Mouse (Mus musculus) liver, embryonic 11.5 days (tissue): ENCODE data around the gene Kcnc1. TPM values are rescaled to one million over a fixed set of nuclear protein-coding genes. Genes with fewer than 3 reads are reported as not detected.

Experiments
- ATAC-seq: fragments of 200-750 bp; cut with Nextera tagmentation; replicated peaks from 2 replicates; pipeline ENCODE4 v1.8.0; 2017; ENCODE audit warnings: moderate number of reproducible peaks, mild to moderate bottlenecking, moderate TSS enrichment, moderate library complexity; ENCODE audit not compliant: low FRiP score
- DNase-seq: peaks from one replicate; pipeline ENCODE4 v3.0.0-alpha.2; 2017; ENCODE audit warnings: low spot score
- H3K27ac ChIP-seq: fragments of 300-500 bp; sonication (generic); 2 replicates; pipeline ENCODE4 v1.5.1; 2014; ENCODE audit warnings: mild to moderate bottlenecking, low read depth, low read length, control low read depth
- H3K27me3 ChIP-seq: fragments of 300-500 bp; sonication (generic); replicated peaks from 2 replicates; pipeline ENCODE4 v1.6.1; 2014; ENCODE audit warnings: low read length, mixed read lengths; ENCODE audit not compliant: control insufficient read depth, insufficient read depth
- H3K36me3 ChIP-seq: fragments of 300-500 bp; sonication (generic); 2 replicates; pipeline ENCODE4 v1.6.1; 2014; ENCODE audit warnings: mild to moderate bottlenecking, low read length, moderate library complexity, mixed read lengths; ENCODE audit not compliant: control insufficient read depth, insufficient read depth
- H3K4me1 ChIP-seq: fragments of 300-500 bp; sonication (generic); replicated peaks from 2 replicates; pipeline ENCODE4 v1.6.1; 2014; ENCODE audit warnings: low read length, mixed read lengths; ENCODE audit not compliant: control insufficient read depth, insufficient read depth
- H3K4me2 ChIP-seq: fragments of 300-500 bp; sonication (generic); 2 replicates; pipeline ENCODE4 v1.6.1; 2014; ENCODE audit warnings: mild to moderate bottlenecking, control low read depth, moderate library complexity
- H3K4me3 ChIP-seq: fragments of 300-500 bp; sonication (generic); 2 replicates; pipeline ENCODE4 v1.5.1; 2014; ENCODE audit warnings: low read depth, low read length, control low read depth
- H3K9ac ChIP-seq: fragments of 300-500 bp; sonication (generic); 2 replicates; pipeline ENCODE4 v1.6.1; 2014; ENCODE audit warnings: low read depth, low read length, control low read depth
- H3K9me3 ChIP-seq: fragments of 300-500 bp; sonication (generic); 2 replicates; pipeline ENCODE4 v1.6.1; 2016; ENCODE audit warnings: low read length, inconsistent platforms, mixed read lengths; ENCODE audit not compliant: control insufficient read depth
- whole genome bisulfite sequencing: fragments of 180-500 bp; shearing (Covaris S2); extraction: QIAGEN DNeasy Blood & Tissue Kit; methylation state at CpG from one replicate; pipeline ENCODE4 v1.1.7; 2014; 5-methylcytosine and 5-hydroxymethylcytosine counted together
- polyA plus RNA-seq: library from polyadenylated mRNA; unstranded; fragments of >200 nt; fragmentation: Nextera tagmentation; extraction: Ambion mirVana; gene quantifications from 2 replicates; pipeline ENCODE4 v1.2.1, GENCODE M21; 2014

Kcnc1 gene
- polyA plus RNA-seq, 1 experiment from 2014 or later, result 0.32 TPM

DNA sequence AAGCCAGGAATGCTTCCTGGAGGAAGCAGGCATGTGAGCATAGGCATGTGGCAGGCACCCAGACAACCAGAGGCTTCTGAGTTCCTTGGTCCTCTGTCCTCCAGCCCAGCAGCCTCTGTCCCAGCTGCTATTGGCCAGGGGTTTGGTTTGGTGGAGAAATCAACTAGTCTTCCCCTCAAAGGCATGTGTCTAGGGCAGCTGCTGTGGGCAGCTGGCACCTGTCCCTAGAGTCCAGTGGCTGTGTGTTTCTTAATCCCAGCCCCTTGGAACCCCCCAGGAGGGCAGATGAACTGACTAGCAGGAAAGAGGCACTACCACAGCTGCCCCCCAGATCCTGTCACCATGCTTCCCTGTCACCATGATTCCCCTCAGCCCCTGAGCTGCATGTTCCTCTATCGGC, 30.5 kb upstream of the Kcnc1 start:
- 68% methylated on average over 1 of the region's 1 CpGs for WGBS
- no peak overlapping the region for H3K9ac ChIP-seq
- H3K27ac ChIP-seq, result no peak overlapping the region
- H3K9me3 ChIP-seq, result no peaks in the 10 kb centered on the region
- ATAC-seq (no peak), DNase-seq (no peak)
- H3K4me2 ChIP-seq, result no peak overlapping the region
- no peak overlapping the region for H3K4me3 ChIP-seq
- no peaks in the 10 kb centered on the region for H3K27me3 ChIP-seq
- H3K36me3 ChIP-seq, result no peaks in the 10 kb centered on the region
- no peaks in the 10 kb centered on the region for H3K4me1 ChIP-seq

- ATAC-seq (no peak), DNase-seq (no peak)
- H3K27ac ChIP-seq, result no peak overlapping the region
- peaks cover 24% of the 10 kb centered on the region for H3K27me3 ChIP-seq
- no peaks in the 10 kb centered on the region for H3K36me3 ChIP-seq
- no peaks in the 10 kb centered on the region for H3K9me3 ChIP-seq
- 68% methylated on average over 4 of the region's 4 CpGs for WGBS
- H3K4me1 ChIP-seq, result no peaks in the 10 kb centered on the region
- no peak overlapping the region for H3K4me2 ChIP-seq
- H3K4me3 ChIP-seq, result no peak overlapping the region
- no peak overlapping the region for H3K9ac ChIP-seq
Measured at GRCm38 (mm10) chr7:46371104-46371503, 25.2 kb upstream of the Kcnc1 start.

DNA sequence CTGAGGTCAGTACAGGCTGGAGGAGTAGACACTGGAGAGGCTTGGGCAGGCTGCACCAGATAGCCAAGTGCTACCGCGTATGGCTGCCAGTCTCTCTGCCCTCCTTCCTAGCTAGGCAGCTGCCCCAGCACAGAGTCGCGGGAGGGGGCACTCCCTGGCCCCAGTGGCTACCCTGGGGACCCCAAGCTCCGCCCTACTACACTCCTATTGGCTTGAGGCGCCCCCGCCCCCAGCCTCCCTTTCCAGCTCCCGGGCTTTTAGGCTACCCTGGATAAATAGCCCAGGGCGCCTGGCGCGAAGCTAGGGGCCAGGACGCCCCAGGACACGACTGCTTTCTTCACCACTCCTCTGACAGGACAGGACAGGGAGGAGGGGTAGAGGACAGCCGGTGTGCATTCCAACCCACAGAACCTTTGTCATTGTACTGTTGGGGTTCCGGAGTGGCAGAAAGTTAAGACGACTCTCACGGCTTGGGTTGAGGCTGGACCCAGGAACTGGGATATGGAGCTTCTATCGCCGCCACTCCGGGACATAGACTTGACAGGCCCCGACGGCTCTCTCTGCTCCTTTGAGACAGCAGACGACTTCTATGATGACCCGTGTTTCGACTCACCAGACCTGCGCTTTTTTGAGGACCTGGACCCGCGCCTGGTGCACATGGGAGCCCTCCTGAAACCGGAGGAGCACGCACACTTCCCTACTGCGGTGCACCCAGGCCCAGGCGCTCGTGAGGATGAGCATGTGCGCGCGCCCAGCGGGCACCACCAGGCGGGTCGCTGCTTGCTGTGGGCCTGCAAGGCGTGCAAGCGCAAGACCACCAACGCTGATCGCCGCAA, 19.9 kb upstream of the Kcnc1 start, which contains the start of gene Myod1:
TSS of gene Myod1 (plus strand) at position 303 of the 836 bp plus-strand sequence.
- DNase-seq (no peak), ATAC-seq (no peak)
- no peaks in the 10 kb centered on the region for H3K36me3 ChIP-seq
- 8% methylated on average over 44 of the region's 44 CpGs for whole genome bisulfite sequencing
- no peak within 1 kb of the TSS; the same call in 1 of the 2 replicates for H3K4me2 ChIP-seq
- H3K4me3 ChIP-seq, result no peak within 1 kb of the TSS
- H3K27ac ChIP-seq, result no peak within 1 kb of the TSS
- H3K9ac ChIP-seq, result no peak within 1 kb of the TSS
- peaks cover 64% of the 10 kb centered on the region for H3K27me3 ChIP-seq
- H3K4me1 ChIP-seq, result no peaks in the 10 kb centered on the region
- H3K9me3 ChIP-seq, result no peaks in the 10 kb centered on the region

DNA sequence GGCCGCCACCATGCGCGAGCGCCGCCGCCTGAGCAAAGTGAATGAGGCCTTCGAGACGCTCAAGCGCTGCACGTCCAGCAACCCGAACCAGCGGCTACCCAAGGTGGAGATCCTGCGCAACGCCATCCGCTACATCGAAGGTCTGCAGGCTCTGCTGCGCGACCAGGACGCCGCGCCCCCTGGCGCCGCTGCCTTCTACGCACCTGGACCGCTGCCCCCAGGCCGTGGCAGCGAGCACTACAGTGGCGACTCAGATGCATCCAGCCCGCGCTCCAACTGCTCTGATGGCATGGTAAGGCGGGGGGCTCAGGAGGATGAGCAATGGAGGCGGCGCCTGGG, 19.3 kb upstream of the Kcnc1 start:
- peak; percentile 43 for DNase-seq
- Histone ChIP-seq H3K4me2 (no peak overlapping the region; the same call in 1 of the 2 replicates), H3K9ac (no peak overlapping the region), H3K36me3 (no peaks in the 10 kb centered on the region), H3K4me1 (no peaks in the 10 kb centered on the region), H3K4me3 (no peak overlapping the region), H3K9me3 (no peaks in the 10 kb centered on the region), H3K27me3 (peaks cover 64% of the 10 kb centered on the region), H3K27ac (no peak overlapping the region)
- 2% methylated on average over 33 of the region's 33 CpGs for WGBS
- ATAC-seq, result no peak

GRCm38 (mm10) chr7:46378123-46378522, 18.2 kb upstream of the Kcnc1 start:
- Histone ChIP-seq H3K4me3 (no peak overlapping the region), H3K27me3 (peaks cover 64% of the 10 kb centered on the region), H3K9ac (no peak overlapping the region), H3K27ac (no peak overlapping the region), H3K36me3 (no peaks in the 10 kb centered on the region), H3K4me1 (no peaks in the 10 kb centered on the region), H3K9me3 (no peaks in the 10 kb centered on the region), H3K4me2 (no peak overlapping the region)
- no peak for ATAC-seq
- 5% methylated on average over 22 of the region's 22 CpGs for WGBS
- no peak for DNase-seq

DNA sequence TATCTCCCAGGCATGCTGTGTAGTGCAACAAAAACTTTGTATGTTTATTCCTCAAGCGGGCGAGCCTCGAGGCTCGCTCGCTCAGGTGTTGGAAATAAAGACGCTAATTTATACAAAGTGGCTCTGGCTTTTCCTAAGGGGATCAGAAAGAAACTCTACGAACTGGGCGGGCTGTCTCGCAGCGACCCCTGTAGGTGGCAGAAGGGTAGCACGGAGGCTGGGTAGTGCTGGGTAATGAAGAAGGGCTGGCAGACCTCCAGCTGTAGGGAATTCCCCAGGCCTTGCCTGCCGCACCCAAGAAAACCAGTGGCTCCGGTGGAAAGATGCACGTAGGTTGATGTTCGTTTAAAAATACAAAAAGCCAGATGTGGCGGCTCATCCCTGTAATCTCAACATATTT, 17.3 kb upstream of the Kcnc1 start:
- H3K4me2 ChIP-seq, result no peak overlapping the region
- ATAC-seq (no peak), DNase-seq (peak; percentile 45)
- 9% methylated on average over 16 of the region's 16 CpGs for WGBS
- no peaks in the 10 kb centered on the region for H3K36me3 ChIP-seq
- H3K9me3 ChIP-seq, result no peaks in the 10 kb centered on the region
- no peak overlapping the region for H3K27ac ChIP-seq
- H3K4me3 ChIP-seq, result no peak overlapping the region
- no peak overlapping the region for H3K9ac ChIP-seq
- H3K4me1 ChIP-seq, result no peaks in the 10 kb centered on the region
- peaks cover 58% of the 10 kb centered on the region for H3K27me3 ChIP-seq

GRCm38 (mm10) chr7:46380625-46381024, 15.7 kb upstream of the Kcnc1 start:
- Histone ChIP-seq H3K27ac (no peak overlapping the region), H3K4me2 (no peak overlapping the region), H3K36me3 (no peaks in the 10 kb centered on the region), H3K9me3 (no peaks in the 10 kb centered on the region), H3K27me3 (peaks cover 44% of the 10 kb centered on the region), H3K9ac (no peak overlapping the region), H3K4me3 (no peak overlapping the region), H3K4me1 (no peaks in the 10 kb centered on the region)
- no peak for ATAC-seq
- 66% methylated on average over 9 of the region's 9 CpGs for WGBS
- DNase-seq, result no peak

GRCm38 (mm10) chr7:46387430-46387829, 8.9 kb upstream of the Kcnc1 start:
- no peak for ATAC-seq
- DNase-seq, result no peak
- Histone ChIP-seq H3K27ac (no peak overlapping the region), H3K36me3 (no peaks in the 10 kb centered on the region), H3K9me3 (no peaks in the 10 kb centered on the region), H3K4me2 (no peak overlapping the region), H3K27me3 (0 out of 2 replicates have a peak, but pooled peaks cover 5% of the 10 kb centered on the region), H3K4me3 (no peak overlapping the region), H3K9ac (no peak overlapping the region), H3K4me1 (no peaks in the 10 kb centered on the region)
- 83% methylated on average over 3 of the region's 3 CpGs for WGBS

DNA sequence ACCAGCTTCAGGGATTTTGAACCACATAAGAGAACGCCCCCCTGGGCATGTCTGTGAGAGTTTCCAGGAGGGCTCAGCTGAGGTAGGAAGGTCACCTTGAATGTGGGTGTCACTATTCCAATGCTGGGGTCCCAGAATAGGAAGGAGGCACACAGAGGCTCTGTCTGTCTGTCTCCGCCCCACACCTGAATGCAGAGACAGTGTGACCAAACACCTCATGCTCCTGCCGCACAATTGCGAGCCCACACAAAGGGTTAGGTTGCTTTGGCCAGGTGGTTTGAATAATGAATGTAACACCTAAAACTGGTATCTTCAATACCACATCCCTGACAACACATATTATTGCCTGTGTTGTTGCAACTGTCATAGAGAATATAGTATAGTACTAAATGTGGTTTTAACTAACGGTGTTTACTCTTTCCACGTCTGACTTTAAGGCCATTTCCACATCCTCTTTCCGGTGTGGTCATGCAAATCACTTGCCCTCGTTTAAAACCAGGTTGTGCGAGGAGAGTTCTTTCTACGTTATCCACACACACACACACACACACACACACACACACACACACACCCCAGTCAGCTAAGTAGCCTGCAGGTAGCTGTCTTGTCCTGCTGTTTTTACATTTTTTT, 6.7 kb upstream of the Kcnc1 start:
- 67% methylated on average over 10 of the region's 10 CpGs for WGBS
- H3K9me3 ChIP-seq, result no peaks in the 10 kb centered on the region
- H3K27ac ChIP-seq, result no peak overlapping the region
- ATAC-seq (no peak), DNase-seq (no peak)
- H3K27me3 ChIP-seq, result peaks cover 17% of the 10 kb centered on the region
- H3K4me1 ChIP-seq, result no peaks in the 10 kb centered on the region
- H3K4me3 ChIP-seq, result no peak overlapping the region
- H3K9ac ChIP-seq, result no peak overlapping the region
- H3K36me3 ChIP-seq, result no peaks in the 10 kb centered on the region
- no peak overlapping the region for H3K4me2 ChIP-seq
